Mouse (Mus musculus) pancreas, adult 10 weeks (tissue): Measurements from ENCODE around the gene Atf7ip2. TPM values are rescaled to one million over a fixed set of nuclear protein-coding genes. Genes with fewer than 3 reads are reported as not detected.

Experiments used
- polyA plus RNA-seq: library from polyadenylated mRNA; stranded (reverse); fragments of 350-450 nt; fragmentation: Illumina TruSeq; extraction: RNeasy Lipid Tissue Mini Kit (QIAGEN cat#74804); gene quantifications from one replicate; pipeline ENCODE4 v1.2.3, GENCODE M21; 2015; ENCODE audit warnings: low read depth, low replicate concordance; ENCODE audit not compliant: insufficient read depth

The Atf7ip2 gene
- polyA plus RNA-seq, result not detected

GRCm38 (mm10) chr16:10192679-10193506 lies at the start of gene Atf7ip2:
Gene Atf7ip2 (plus strand): TSS chr16:10192712.

GRCm38 (mm10) chr16:10170005-10170404 lies 22.5 kb upstream of the Atf7ip2 start, which contains the start of gene Rpl39l:
Gene Rpl39l (plus strand): TSS chr16:10170226.

Other genes starting within 250 kb of the Atf7ip2 start
- gene Grin2a, start 197.2 kb upstream of the Atf7ip2 start, polyA plus RNA-seq, result not detected
- gene Rpl39l, start 22.5 kb upstream of the Atf7ip2 start, polyA plus RNA-seq, result not detected
- 14.7 TPM for gene Emp2, start 121.3 kb downstream of the Atf7ip2 start, polyA plus RNA-seq
- gene Tekt5, start 202.8 kb downstream of the Atf7ip2 start, polyA plus RNA-seq, result not detected
- gene Nubp1, start 219.2 kb downstream of the Atf7ip2 start, polyA plus RNA-seq, result 5.4 TPM